Mouse (Mus musculus): ENCODE measurements around the gene Brox. TPM values are rescaled to one million over a fixed set of nuclear protein-coding genes. Genes with fewer than 3 reads are reported as not detected.
A peak's percentile ranks its signal among the peaks of the same experiment; 100 is the strongest.

The Brox gene
- polyA plus RNA-seq, 1 experiment from 2014 or later = 47.1 TPM

DNA sequence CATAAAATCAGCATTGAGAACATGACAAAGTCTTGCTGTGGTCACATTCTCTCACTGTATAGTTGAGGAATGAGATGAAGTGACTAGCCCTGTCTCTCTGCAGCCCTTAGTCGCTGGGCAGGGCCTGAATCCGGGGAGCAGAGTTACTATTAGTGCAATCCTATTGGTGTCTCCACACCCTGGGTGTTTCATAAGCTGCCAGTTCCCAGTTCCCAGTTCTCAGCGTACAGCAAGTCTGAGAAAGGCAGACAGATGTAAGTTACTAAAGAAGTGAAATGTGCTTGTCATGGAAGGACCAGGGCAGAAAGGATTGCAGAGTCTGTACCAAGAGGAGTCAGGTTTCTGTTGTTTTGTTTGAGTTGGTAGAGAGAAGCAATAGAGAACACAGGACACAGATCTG, 10.5 kb upstream of the Brox start:
- Histone ChIP-seq H3K9me3 (no peaks in the 10 kb centered on the region), H3K4me1 (replicated peaks) (no peaks in the 10 kb centered on the region), H3K36me3 (peaks cover 49% of the 10 kb centered on the region), H3K4me3 (no peak overlapping the region), H3K27me3 (ENCODE audit: insufficient read depth, poor library complexity, severe bottlenecking) (no peaks in the 10 kb centered on the region), H3K27ac (no peak overlapping the region)
- WGBS = 79% methylated on average over 3 of the region's 3 CpGs
- no peak for DNase-seq (ENCODE audit: low spot score)

DNA sequence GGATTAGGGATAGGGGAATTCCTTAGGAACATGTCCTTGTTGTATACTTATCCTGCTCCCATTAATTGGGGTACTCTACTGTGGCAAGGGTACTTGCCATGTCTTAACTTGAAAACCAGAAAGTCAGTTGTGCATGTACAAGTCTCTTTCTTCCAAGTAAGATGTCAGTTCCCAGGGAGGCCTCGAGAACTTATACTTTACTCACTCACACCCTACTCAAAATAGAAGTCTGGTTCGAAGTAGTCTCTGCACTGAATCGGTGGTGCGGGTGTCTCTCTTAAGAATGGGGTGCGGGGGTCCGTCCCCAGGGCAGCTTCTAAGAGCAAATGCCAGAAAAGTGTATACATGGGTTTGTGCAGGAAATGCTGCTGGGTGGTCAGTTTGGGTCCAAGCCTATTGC, 2.1 kb upstream of the Brox start:
- 88% methylated on average over 6 of the region's 6 CpGs for WGBS
- Histone ChIP-seq H3K36me3 (no peaks in the 10 kb centered on the region), H3K4me3 (no peak overlapping the region), H3K27me3 (ENCODE audit: insufficient read depth, poor library complexity, severe bottlenecking) (no peaks in the 10 kb centered on the region), H3K9me3 (no peaks in the 10 kb centered on the region), H3K4me1 (replicated peaks) (0 out of 2 replicates have a peak, but pooled peaks cover 6% of the 10 kb centered on the region), H3K27ac (no peak overlapping the region)
- DNase-seq (ENCODE audit: low spot score) = peak; percentile 94

DNA sequence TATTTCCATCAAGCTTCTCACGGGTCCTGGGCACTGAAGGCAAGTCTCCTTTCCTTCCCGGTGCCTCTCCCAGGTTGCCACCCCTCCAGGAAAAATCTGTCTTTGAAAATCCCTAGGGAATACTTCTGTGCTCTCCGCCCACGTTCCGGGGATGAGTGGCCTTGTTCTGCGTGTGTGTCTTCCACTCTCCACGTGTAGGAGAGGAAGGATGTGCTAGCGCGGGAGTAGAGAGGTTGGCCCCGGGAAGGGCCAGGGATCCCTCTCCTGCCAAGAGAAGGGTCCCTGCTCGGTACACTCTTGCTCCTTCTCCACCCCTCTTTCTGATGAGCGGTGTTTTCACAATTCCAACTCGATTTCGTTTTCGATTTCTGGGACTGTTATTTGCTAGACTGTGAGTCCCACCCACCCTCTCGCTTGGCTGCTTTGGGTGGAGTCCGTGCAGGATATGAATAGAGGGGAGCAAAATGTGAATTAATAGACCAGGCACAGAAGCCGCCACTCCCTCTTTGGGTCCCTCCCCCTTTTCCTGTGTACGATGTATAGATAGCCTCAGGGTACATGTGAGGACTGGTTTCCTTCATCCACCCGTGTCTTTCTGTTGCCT, 919 bp upstream of the Brox start:
- Histone ChIP-seq H3K27me3 (ENCODE audit: insufficient read depth, poor library complexity, severe bottlenecking) (no peaks in the 10 kb centered on the region), H3K4me1 (replicated peaks) (0 out of 2 replicates have a peak, but pooled peaks cover 6% of the 10 kb centered on the region), H3K36me3 (peaks cover 11% of the 10 kb centered on the region), H3K27ac (peak overlapping the region; percentile 86), H3K4me3 (peak overlapping the region; percentile 59), H3K9me3 (no peaks in the 10 kb centered on the region)
- DNase-seq (ENCODE audit: low spot score) = peak; percentile 54
- WGBS = under 1% methylated on average over 20 of the region's 20 CpGs

DNA sequence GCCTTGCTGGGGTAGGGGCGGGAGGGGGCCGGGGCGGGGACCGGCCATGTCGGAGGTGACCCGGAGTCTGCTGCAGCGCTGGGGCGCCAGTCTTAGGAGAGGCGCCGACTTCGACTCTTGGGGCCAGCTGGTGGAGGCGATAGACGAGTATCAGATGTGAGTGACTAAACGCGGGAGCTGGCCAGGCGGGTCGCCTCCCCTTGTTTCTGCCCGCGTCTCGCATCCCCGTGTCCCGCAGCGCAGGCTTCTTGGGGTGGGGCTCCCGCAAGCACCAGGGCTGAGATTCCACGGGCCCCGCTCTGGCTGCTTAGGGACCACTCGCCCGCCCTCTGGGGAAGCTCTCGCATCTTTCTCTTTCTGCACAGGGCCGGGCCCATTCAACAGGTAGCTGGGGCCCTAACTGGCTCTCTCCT, 410 bp upstream of the Brox start:
- H3K36me3 ChIP-seq = peaks cover 17% of the 10 kb centered on the region
- 0 out of 2 replicates have a peak, but pooled peaks cover 6% of the 10 kb centered on the region for H3K4me1 ChIP-seq (replicated peaks)
- H3K27ac ChIP-seq = peak overlapping the region; percentile 86
- WGBS = under 1% methylated on average over 30 of the region's 30 CpGs
- no peaks in the 10 kb centered on the region for H3K27me3 ChIP-seq (ENCODE audit: insufficient read depth, poor library complexity, severe bottlenecking)
- DNase-seq (ENCODE audit: low spot score) = peak; percentile 75
- no peaks in the 10 kb centered on the region for H3K9me3 ChIP-seq
- H3K4me3 ChIP-seq = peak overlapping the region; percentile 59

DNA sequence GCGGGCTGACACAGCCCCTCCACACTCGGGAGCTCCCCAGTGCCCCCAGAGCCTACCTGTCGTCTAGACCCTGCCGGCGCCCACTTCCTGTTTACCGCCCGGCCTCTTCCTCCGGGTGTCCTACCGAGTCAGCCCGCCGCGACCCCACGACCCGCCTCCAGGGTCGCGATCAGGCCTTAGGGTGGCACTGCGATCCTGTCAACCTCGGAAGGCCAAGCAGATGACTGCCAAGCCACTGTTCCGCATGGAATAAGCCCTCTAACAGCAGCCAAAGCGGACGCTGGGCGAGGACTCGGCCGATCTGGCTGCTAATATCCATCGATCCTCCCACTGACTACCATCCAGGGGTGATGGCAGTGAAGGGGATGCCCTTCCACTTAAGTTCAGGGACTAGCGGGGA, 604 bp downstream of the Brox start, which contains the start of gene Aida:
Gene Aida (plus strand): TSS at position 126 of the 400 bp plus-strand sequence.
- WGBS = under 1% methylated on average over 26 of the region's 26 CpGs
- no peak for DNase-seq (ENCODE audit: low spot score)
- Histone ChIP-seq H3K4me1 (replicated peaks) (0 out of 2 replicates have a peak, but pooled peaks cover 6% of the 10 kb centered on the region), H3K4me3 (peak within 1 kb of the TSS; percentile 59), H3K27me3 (ENCODE audit: insufficient read depth, poor library complexity, severe bottlenecking) (no peaks in the 10 kb centered on the region), H3K27ac (peak within 1 kb of the TSS; percentile 86), H3K9me3 (no peaks in the 10 kb centered on the region), H3K36me3 (peaks cover 27% of the 10 kb centered on the region)

DNA sequence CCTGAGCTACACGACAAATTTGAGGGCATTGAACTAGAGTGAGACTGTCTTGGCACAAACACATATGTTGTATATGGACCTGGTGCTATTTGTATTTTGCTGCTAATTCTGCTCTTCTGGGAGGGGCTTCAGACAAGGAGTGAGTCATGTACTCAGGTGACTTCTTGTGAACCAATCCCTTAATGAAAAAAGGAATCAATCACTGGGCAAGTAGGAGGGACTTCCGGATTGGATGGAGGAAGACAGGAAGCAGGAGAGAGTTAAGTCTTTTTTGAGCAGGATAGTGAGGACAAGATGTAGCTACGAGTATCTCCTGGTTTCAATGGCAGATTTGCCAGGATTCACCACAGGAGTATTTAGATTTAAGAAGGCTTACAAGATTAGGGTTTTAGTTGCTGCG, 7.5 kb downstream of the Brox start:
- DNase-seq (ENCODE audit: low spot score) = no peak
- whole genome bisulfite sequencing = 92% methylated on average over 4 of the region's 4 CpGs
- no peaks in the 10 kb centered on the region for H3K4me1 ChIP-seq (replicated peaks)
- no peak overlapping the region for H3K27ac ChIP-seq
- H3K36me3 ChIP-seq = peaks cover 94% of the 10 kb centered on the region
- H3K4me3 ChIP-seq = no peak overlapping the region
- H3K27me3 ChIP-seq (ENCODE audit: insufficient read depth, poor library complexity, severe bottlenecking) = no peaks in the 10 kb centered on the region
- H3K9me3 ChIP-seq = no peaks in the 10 kb centered on the region

DNA sequence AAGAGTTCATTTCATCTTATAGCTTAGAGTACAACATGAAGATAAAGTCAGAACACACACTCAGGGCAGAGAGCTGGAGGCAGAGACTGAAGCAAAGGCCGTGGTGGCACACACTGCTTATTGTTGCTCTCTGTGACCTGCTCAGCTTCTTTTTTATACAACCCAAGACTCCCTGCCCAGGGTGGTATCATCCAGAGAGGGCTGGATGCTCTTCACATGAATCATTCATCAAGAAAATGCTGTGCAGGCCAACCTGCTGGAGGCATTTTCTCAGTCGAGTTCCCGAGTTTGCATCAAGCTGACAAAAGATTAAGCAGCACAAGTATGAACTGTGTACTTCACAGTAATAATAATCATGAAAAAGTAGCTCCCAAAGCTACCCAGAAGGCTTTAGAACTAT, 8.7 kb downstream of the Brox start:
- no peaks in the 10 kb centered on the region for H3K4me1 ChIP-seq (replicated peaks)
- 90% methylated on average over 3 of the region's 3 CpGs for WGBS
- peaks cover 98% of the 10 kb centered on the region for H3K36me3 ChIP-seq
- no peaks in the 10 kb centered on the region for H3K27me3 ChIP-seq (ENCODE audit: insufficient read depth, poor library complexity, severe bottlenecking)
- H3K9me3 ChIP-seq = no peaks in the 10 kb centered on the region
- H3K4me3 ChIP-seq = no peak overlapping the region
- no peak for DNase-seq (ENCODE audit: low spot score)
- H3K27ac ChIP-seq = no peak overlapping the region

DNA sequence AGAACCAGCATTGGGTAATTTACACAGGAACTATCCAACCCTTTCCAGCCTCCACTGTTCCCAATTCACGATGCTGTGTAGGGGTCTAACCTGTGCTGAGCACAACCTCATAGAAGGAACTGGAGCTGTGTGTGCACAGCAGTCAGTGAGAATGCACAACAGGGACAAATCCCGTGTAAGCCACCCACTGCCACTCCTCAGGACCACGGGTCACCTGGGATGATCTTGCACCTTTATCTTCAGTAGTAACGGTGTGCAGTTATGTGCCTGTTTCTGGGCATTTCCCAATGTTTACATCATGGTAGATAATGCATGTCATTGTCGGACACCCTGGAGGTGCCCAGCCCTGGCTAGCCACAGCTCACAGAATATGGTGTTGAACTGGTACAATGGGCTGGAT, 21.3 kb downstream of the Brox start:
- H3K9me3 ChIP-seq = no peaks in the 10 kb centered on the region
- no peak overlapping the region for H3K4me3 ChIP-seq
- H3K27me3 ChIP-seq (ENCODE audit: insufficient read depth, poor library complexity, severe bottlenecking) = no peaks in the 10 kb centered on the region
- DNase-seq (ENCODE audit: low spot score) = no peak
- H3K27ac ChIP-seq = no peak overlapping the region
- H3K36me3 ChIP-seq = peaks cover 41% of the 10 kb centered on the region
- 86% methylated on average over 5 of the region's 5 CpGs for WGBS
- peaks cover 3% of the 10 kb centered on the region; the same call in 1 of the 2 replicates for H3K4me1 ChIP-seq (replicated peaks)

DNA sequence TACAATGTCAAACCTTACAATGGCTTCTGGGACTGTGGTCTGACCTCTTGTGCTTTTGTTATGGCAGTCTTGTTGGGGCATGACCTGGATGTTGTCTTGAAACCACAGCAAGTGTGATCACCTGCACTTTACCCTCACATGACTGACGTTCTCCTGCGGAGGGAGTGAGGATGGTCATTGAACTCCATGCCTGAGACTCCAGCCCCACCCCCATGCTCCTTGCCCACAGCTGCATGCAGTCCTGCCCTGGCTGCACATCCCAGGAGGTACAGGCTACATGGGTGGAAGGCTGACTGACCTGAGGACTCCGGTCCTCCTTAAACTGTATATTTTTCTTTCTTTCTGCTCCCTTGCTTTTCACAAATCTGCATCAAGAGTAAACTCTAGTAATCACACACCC, 22.7 kb downstream of the Brox start:
- no peak overlapping the region for H3K27ac ChIP-seq
- no peaks in the 10 kb centered on the region for H3K27me3 ChIP-seq (ENCODE audit: insufficient read depth, poor library complexity, severe bottlenecking)
- no peak for DNase-seq (ENCODE audit: low spot score)
- peaks cover 3% of the 10 kb centered on the region; the same call in 1 of the 2 replicates for H3K4me1 ChIP-seq (replicated peaks)
- H3K4me3 ChIP-seq = no peak overlapping the region
- peaks cover 28% of the 10 kb centered on the region for H3K36me3 ChIP-seq
- 67% methylated on average over 3 of the region's 3 CpGs for WGBS
- no peaks in the 10 kb centered on the region for H3K9me3 ChIP-seq

DNA sequence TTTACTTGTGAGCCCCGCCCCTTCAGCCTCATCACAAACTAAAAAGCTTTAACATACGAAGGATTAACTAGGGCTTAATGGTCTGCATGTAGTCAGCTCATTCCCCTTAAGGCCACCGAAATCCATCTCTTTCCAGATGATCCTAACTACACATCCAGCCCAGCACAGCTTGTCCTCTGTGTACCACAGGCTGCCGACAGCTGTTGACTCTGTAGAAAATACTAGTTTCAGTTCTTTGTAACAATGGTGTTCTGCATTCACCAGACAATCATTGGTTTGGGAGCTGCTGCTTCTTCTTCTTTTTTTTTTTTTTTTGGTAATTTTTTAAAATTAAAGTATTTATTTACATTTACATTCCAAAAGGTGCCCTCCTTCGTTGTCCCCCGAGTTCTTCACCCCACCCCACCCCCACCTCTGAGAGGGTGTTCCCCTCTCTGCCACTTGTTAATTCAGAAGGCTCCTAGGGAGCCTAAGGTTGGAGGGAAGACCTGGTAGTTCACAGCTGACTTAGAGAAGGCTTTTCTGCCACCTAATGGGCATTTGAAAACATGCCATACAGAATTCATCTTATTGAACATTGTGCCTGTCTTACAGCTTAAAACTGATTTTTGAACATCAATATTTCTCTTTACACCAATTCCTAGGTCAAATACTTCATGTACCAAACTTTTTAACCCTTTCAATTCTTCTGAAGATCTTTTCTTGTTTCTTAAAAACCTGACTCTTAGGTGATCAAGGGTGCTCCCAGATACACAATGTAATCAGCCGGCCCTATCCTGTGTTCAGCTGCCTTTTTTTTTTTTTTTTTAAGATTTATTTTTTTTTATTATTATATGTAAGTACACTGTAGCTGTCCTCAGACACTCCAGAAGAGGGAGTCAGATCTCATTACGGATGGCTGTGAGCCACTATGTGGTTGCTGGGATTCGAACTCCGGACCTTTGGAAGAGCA, 23.9 kb downstream of the Brox start:
- DNase-seq (ENCODE audit: low spot score) = no peak
- Histone ChIP-seq H3K9me3 (no peaks in the 10 kb centered on the region), H3K36me3 (peaks cover 15% of the 10 kb centered on the region), H3K27me3 (ENCODE audit: insufficient read depth, poor library complexity, severe bottlenecking) (no peaks in the 10 kb centered on the region), H3K27ac (no peak overlapping the region), H3K4me1 (replicated peaks) (peaks cover 3% of the 10 kb centered on the region; the same call in 1 of the 2 replicates), H3K4me3 (no peak overlapping the region)
- whole genome bisulfite sequencing = 61% methylated on average over 10 of the region's 10 CpGs

DNA sequence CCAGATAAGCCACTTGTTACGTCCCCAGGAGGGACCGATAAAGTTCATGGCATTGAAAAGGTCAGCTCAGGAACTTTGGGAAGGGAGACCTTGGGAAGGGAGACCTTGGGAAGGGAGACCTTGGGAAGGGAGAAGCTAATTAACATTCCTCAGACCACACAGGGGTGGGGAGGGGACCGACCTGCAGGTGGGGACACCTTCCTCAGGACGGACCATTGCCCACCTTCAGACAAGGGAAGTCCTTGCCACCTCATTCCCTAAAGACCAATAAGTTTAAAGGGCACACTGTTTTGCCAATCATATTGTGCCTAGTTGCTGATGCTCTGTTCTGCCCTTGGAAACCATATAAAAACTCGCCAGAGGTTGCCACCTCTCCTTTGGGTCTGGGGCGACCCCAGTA, 29.4 kb downstream of the Brox start:
- 0 out of 2 replicates have a peak, but pooled peaks cover 5% of the 10 kb centered on the region for H3K4me1 ChIP-seq (replicated peaks)
- H3K27me3 ChIP-seq (ENCODE audit: insufficient read depth, poor library complexity, severe bottlenecking) = no peaks in the 10 kb centered on the region
- no peak for DNase-seq (ENCODE audit: low spot score)
- H3K36me3 ChIP-seq = no peaks in the 10 kb centered on the region
- no peak overlapping the region for H3K27ac ChIP-seq
- H3K4me3 ChIP-seq = no peak overlapping the region
- WGBS = 81% methylated on average over 6 of the region's 6 CpGs
- H3K9me3 ChIP-seq = no peaks in the 10 kb centered on the region

DNA sequence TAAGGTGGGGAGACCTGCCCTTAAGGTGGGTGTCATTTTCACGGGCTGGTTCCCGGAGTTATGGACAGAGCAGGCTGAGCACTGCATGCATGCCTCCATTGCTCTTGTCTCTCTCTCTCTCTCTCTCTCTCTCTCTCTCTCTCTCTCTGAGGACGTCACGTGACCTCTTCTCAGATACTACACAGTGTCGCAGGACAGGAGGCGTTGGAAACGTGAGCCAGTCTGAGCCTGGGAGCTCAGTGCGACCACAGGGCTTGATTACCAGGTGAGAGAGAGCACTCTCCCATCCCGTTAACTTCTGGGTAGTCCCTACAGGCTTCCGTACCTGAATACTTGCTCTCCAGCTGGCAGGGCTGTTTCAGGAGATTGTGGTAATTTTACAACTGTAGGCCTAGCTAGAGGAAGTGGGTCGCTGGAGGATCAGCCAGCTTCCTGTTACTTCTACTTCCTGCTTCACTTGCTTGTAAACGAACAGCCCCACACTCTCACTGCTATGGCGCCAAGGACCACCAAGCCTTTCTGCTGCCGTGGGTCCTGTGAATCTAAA, 31.1 kb downstream of the Brox start:
- WGBS = 78% methylated on average over 14 of the region's 14 CpGs
- no peaks in the 10 kb centered on the region for H3K27me3 ChIP-seq (ENCODE audit: insufficient read depth, poor library complexity, severe bottlenecking)
- H3K36me3 ChIP-seq = no peaks in the 10 kb centered on the region
- no peak for DNase-seq (ENCODE audit: low spot score)
- 0 out of 2 replicates have a peak, but pooled peaks cover 5% of the 10 kb centered on the region for H3K4me1 ChIP-seq (replicated peaks)
- H3K27ac ChIP-seq = no peak overlapping the region
- no peaks in the 10 kb centered on the region for H3K9me3 ChIP-seq
- H3K4me3 ChIP-seq = no peak overlapping the region
